Mouse (Mus musculus) lung, postnatal 0 days (tissue): ENCODE measurements around the gene Folr1.

Experiments
- CTCF ChIP-seq: IDR thresholded peaks from 2 replicates; pipeline ENCODE4 v1.5.1; 2016; ENCODE audit warnings: antibody characterized with exemption, mild to moderate bottlenecking
- EP300 ChIP-seq: IDR thresholded peaks from 2 replicates; pipeline ENCODE4 v1.6.1; 2016; ENCODE audit warnings: antibody characterized with exemption, mild to moderate bottlenecking, control low read depth

DNA sequence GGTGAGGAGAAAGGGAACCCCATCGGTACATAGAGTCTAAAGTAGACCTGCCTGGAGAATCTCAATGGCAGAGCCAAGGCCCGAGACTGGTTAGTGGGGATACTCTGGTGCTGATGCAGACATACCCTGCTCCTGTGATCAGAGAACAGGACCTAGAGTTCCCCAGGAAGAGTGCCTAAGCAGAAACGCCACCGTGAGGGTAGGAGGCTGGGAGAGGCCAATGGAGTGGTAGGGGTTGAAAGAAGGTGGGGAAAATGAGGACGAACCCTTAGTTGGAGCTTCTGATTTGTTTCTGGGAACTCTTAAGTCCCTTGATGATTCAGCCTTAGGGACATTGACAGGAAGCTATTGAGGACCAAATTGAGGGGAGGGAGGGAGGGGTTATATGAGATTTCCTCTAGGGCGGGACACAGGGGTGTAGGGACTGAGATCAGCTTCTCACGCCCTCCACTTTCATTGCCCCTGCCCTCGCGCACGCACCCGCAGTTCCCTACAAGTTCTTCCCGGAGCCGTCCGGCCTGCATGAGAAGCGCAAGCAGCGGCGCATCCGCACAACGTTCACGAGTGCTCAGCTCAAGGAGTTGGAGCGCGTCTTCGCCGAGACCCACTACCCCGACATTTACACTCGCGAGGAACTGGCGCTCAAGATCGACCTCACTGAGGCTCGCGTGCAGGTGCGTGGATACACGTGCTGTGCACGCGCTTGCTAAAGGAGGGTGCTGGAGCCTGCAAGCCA is 50.1 kb downstream of the Folr1 start:
- no peak for TF ChIP-seq CTCF
- TF ChIP-seq EP300 = no peak
